Mouse (Mus musculus): Measurements from ENCODE around the gene Kri1. TPM values are rescaled to one million over a fixed set of nuclear protein-coding genes. Genes with fewer than 3 reads are reported as not detected.
A peak's percentile ranks its signal among the peaks of the same experiment; 100 is the strongest.
"Not testable (repeated sequence)": the region's sequence is repeated elsewhere in the genome, so short reads cannot be mapped to it uniquely, and the experiment has no call there.

Kri1 gene
- polyA plus RNA-seq, 1 experiment from 2014 or later = 16.3 TPM

DNA sequence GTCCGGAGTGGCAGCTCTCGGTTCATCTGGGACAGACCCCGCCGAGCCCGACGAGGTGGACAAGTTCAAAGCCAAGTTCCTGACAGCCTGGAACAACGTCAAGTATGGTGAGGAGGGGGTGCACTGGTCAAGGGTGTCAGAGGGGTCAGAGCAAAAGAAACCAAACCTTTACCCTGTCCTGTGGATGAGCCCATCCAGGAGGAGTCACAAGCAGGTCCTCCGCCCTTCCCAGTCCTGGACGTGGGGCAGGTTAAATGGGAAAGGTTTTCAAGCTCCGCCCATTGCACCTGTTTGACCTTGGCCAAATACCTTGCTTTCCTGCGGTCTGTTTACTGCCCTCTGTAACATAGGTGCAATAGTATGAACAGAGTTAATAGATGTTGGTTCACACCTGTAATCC lies 22.2 kb downstream of the Kri1 start:
- peak; percentile 40; the same call in 1 of the 2 replicates for ATAC-seq (ENCODE audit: low FRiP score)
- H3K27ac ChIP-seq = peak overlapping the region; percentile 79; the same call in 1 of the 2 replicates

DNA sequence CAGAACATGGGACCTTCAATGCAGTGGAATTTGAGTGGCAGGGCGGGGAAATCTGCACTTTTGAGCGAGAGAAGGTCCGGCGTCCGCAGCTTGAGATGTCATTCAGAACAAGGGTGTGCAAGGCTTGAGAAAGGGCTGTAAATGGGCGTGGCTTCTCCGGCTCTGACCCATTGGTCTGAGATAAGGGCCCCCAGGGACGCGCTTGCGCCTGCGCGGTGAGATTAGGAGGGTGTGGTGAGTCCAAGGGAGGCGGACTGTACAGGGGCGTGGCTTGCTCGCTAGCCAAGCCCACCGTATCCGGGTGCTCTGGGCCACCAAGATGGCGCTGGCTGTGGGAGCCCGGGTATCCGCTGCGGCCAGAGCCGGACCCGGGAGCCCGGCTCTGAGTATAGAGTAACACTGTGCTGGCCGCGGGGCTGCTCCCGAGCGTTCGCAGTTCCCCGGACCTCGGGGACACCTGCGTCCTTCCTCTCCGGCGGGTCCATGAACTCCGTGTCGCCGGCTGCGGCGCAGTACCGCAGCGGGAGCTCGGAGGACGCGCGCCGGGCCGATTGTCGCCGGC lies 22.7 kb downstream of the Kri1 start, which contains the start of gene Atg4d:
Gene Atg4d (plus strand): TSS at position 294 of the 562 bp plus-strand sequence.
- peak within 1 kb of the TSS; percentile 90 for H3K4me2 ChIP-seq
- ATAC-seq (ENCODE audit: low FRiP score) = peak; percentile 98
- peaks cover 32% of the 10 kb centered on the region for H3K36me3 ChIP-seq
- H3K4me3 ChIP-seq = peak within 1 kb of the TSS; percentile 82
- H3K4me1 ChIP-seq (replicated peaks) = peaks cover 25% of the 10 kb centered on the region
- peaks cover 3% of the 10 kb centered on the region; the same call in 1 of the 2 replicates for H3K27me3 ChIP-seq
- WGBS = under 1% methylated on average over 49 of the region's 49 CpGs
- no peaks in the 10 kb centered on the region for H3K9me3 ChIP-seq
- peak within 1 kb of the TSS; percentile 85 for H3K27ac ChIP-seq
- peak within 1 kb of the TSS; percentile 90 for H3K9ac ChIP-seq

More for the DNA sequence above, 22.2 kb downstream of the Kri1 start:
- 6% methylated on average over 11 of the region's 11 CpGs for WGBS
- peaks cover 25% of the 10 kb centered on the region for H3K4me1 ChIP-seq (replicated peaks)
- peak overlapping the region; percentile 90 for H3K4me2 ChIP-seq
- no peaks in the 10 kb centered on the region for H3K9me3 ChIP-seq
- H3K27me3 ChIP-seq = no peaks in the 10 kb centered on the region
- H3K9ac ChIP-seq = peak overlapping the region; percentile 90
- peak overlapping the region; percentile 82 for H3K4me3 ChIP-seq
- peaks cover 38% of the 10 kb centered on the region for H3K36me3 ChIP-seq

DNA sequence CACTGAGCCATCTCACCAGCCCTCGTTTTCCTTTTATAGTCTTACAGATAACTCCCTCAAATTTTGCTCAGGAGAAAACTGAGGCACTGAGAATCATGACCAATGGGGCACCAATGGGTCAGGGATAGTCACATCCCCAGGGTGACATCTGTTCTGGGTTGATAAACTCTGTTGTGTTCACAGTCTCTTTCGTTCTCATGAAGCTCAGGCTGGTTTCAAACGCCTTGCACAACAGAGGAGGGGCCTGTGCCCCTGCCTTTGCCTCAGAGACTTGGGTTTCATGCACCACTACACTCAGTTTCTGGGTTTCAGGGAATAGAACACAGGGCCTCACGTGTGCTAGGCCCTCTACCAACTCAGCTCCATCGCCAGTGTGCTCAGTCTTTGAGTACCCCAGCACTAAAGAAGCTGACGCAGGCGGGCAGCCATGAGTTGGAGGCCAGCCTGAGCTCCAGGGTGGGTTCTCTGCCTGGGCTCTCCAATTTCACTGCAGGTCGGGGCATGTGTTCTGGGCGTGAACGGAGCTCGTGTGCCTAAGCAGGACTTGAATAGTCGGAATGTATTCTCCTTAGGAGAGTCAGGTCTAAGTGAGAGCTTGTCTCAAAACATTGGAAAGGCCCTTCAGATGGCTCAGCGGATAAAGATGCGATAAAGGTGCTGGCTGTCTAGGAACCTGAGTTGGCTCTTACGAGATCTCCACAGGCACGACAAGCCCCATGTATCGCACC lies 23.3 kb downstream of the Kri1 start:
- WGBS = 19% methylated on average over 17 of the region's 17 CpGs
- Histone ChIP-seq H3K27me3 (peaks cover 6% of the 10 kb centered on the region), H3K9ac (peak overlapping the region; percentile 65), H3K36me3 (peaks cover 27% of the 10 kb centered on the region), H3K4me2 (peak overlapping the region; percentile 90), H3K4me3 (peak overlapping the region; percentile 82), H3K4me1 (replicated peaks) (peaks cover 25% of the 10 kb centered on the region), H3K9me3 (no peaks in the 10 kb centered on the region), H3K27ac (peak overlapping the region; percentile 85)
- ATAC-seq (ENCODE audit: low FRiP score) = peak; percentile 67

DNA sequence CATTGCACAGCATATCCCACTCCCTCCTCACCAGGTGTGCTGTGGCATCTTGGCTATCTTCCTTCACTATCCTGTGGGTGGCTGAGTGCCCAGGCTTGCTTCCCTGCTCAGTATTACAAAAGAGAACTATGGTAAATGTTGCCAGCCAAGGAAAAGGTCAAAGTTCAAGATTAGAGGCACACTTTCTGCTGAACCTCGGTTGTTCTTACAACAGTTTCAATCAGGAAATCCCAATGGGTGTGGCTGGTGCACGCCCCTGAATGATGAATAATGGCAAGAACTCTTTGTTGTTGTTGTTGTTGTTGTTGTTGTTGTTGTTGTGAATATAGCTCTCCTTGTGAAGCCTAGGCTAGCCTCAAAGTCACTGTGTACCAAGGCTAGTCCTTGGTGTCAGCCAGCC lies 25.9 kb downstream of the Kri1 start:
- ATAC-seq (ENCODE audit: low FRiP score) = no peak
- Histone ChIP-seq H3K9ac (no peak overlapping the region), H3K4me1 (replicated peaks) (peaks cover 19% of the 10 kb centered on the region), H3K4me3 (no peak overlapping the region), H3K27ac (no peak overlapping the region), H3K27me3 (peaks cover 9% of the 10 kb centered on the region), H3K4me2 (no peak overlapping the region), H3K9me3 (no peaks in the 10 kb centered on the region), H3K36me3 (peaks cover 4% of the 10 kb centered on the region; the same call in 1 of the 2 replicates)
- WGBS = 67% methylated on average over 2 of the region's 2 CpGs

DNA sequence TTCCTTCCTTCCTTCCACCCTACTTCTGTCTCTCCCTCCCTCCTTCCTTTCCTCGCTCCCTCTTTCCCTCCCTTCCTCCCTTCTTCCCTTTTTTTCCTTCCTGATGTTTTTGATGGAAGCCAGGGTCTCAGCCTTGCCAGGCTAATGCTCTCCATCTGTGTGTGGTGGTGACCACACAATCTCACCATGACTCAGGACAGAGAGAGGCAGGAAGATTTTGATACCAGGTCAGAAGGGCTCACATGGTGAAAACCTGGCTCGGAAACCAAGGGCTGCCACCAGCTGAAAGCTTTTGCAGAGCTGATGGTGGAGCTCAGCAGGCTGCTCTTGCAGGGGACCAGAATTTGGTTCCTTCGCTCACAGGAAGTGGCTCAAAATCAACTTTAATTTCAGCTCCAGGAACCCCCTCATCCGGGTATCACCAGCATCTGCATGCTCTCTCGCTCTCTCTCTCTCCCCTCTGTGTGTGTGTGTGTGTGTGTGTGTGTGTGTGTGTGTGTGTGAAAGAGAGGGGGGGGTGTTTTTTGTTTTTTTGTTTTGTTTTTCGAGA lies 27.2 kb downstream of the Kri1 start:
- no peak for ATAC-seq (ENCODE audit: low FRiP score)
- WGBS = 87% methylated on average over 6 of the region's 6 CpGs
- peaks cover 6% of the 10 kb centered on the region for H3K4me1 ChIP-seq (replicated peaks)
- peaks cover 13% of the 10 kb centered on the region for H3K27me3 ChIP-seq
- H3K9me3 ChIP-seq = no peaks in the 10 kb centered on the region
- no peak overlapping the region for H3K4me2 ChIP-seq
- H3K36me3 ChIP-seq = no peaks in the 10 kb centered on the region
- no peak overlapping the region for H3K27ac ChIP-seq
- H3K9ac ChIP-seq = no peak overlapping the region; the same call in 1 of the 2 replicates
- H3K4me3 ChIP-seq = no peak overlapping the region

DNA sequence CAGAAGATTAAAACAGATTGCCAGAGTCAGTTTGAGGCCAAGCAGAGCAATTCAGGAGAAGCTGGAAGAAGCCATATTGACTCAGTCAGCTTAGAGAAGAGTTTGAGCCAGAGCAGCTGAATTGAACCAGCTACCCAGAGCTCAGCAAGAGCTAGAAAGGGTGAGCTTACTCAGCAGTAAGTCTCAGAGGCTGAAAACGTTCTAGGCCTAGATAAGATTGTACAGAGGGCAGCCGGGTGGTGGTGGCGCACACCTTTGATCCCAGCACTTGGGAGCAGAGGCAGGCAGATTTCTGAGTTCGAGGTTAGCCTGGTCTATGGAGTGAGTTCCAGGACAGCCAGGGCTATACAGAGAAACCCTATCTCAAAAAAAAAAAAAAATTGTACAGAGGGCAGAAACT lies 31.4 kb downstream of the Kri1 start:
- not testable (repeated sequence) for H3K9me3 ChIP-seq; H3K9ac ChIP-seq; ATAC-seq (ENCODE audit: low FRiP score); H3K27ac ChIP-seq; H3K36me3 ChIP-seq; H3K4me3 ChIP-seq; H3K4me2 ChIP-seq; H3K4me1 ChIP-seq (replicated peaks)
- H3K27me3 ChIP-seq = peaks cover 34% of the 10 kb centered on the region
- WGBS = 85% methylated on average over 4 of the region's 4 CpGs

DNA sequence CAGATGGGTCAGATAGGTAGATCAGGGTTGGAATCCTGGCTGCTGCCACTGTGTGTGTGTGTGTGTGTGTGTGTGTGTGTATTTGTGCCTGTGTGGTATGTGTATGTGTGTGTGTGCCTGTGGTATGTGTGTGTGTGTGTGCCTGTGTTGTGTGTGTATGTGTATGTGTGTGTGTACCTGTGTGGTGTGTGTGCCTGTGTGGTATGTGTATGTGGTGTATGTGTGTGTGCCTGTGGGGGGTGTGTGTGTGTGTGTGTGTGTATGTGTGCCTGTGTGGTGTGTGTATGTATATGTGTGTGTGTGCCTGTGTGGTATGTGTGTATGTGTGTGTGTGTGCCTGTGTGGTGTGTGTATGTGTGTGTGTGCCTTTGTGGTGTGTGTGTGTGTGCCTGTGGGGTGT lies 33.1 kb downstream of the Kri1 start:
- 0 out of 2 replicates have a peak, but pooled peaks cover 4% of the 10 kb centered on the region for H3K4me1 ChIP-seq (replicated peaks)
- H3K4me3 ChIP-seq = no peak overlapping the region
- no peak for ATAC-seq (ENCODE audit: low FRiP score)
- no peaks in the 10 kb centered on the region for H3K9me3 ChIP-seq
- peaks cover 46% of the 10 kb centered on the region for H3K27me3 ChIP-seq
- H3K27ac ChIP-seq = no peak overlapping the region
- no peak overlapping the region for H3K9ac ChIP-seq
- H3K36me3 ChIP-seq = no peaks in the 10 kb centered on the region
- H3K4me2 ChIP-seq = no peak overlapping the region

DNA sequence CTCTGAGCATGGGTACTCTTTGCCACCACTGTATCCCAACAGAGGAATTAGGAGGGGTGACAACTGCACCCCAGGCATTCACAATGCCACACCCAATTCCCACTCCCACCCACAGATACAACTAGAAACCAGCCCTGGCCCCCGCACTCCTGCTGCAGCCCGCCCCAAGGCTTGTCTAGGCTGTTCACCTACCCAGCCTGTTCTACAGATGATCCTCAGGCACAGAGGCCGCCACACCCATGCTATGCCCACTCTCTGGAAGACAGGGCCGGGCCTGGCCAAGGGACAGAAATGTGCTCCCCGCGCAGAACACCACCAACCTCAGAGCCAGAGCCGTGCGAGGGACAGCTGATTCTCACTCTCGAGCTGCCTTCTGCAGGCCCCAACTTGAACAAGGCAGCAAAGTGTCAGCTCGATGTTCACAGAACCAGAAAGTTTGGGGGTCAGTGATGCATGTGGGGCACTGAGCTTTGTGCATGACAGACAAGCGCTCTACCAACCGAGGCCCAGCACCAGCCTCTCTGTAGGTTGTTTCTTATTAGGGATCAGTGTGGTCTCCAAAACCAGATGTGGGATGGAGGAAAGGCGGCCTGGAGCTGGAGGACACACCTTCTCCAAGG lies 36.5 kb downstream of the Kri1 start:
- Histone ChIP-seq H3K9me3 (no peaks in the 10 kb centered on the region), H3K4me2 (no peak overlapping the region), H3K9ac (no peak overlapping the region), H3K4me3 (no peak overlapping the region), H3K27me3 (peaks cover 75% of the 10 kb centered on the region), H3K27ac (no peak overlapping the region), H3K4me1 (replicated peaks) (peaks cover 13% of the 10 kb centered on the region), H3K36me3 (no peaks in the 10 kb centered on the region)
- WGBS = 72% methylated on average over 13 of the region's 13 CpGs
- no peak for ATAC-seq (ENCODE audit: low FRiP score)

DNA sequence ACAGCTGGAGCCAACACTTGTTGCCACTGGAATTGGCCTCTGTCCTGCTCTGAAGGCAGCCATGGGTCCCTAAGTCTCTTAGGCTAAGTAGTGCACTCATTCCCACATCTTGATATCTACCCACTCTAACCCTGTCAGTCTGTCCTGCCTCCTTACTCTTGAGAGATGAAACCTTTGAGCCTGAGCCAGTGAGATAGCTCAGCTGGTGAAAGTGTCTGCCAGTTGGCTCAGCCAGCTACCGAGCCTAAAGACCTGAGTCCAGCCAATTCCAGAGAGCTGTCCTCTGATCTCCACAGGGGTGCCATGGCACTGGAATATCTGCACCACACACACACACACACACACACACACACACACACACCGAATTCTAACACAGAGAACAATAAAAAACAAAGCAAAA lies 37.3 kb downstream of the Kri1 start:
- peaks cover 13% of the 10 kb centered on the region for H3K4me1 ChIP-seq (replicated peaks)
- no peak overlapping the region for H3K4me3 ChIP-seq
- no peaks in the 10 kb centered on the region for H3K9me3 ChIP-seq
- no peak for ATAC-seq (ENCODE audit: low FRiP score)
- no peak overlapping the region for H3K4me2 ChIP-seq
- no peak overlapping the region for H3K27ac ChIP-seq
- H3K27me3 ChIP-seq = peaks cover 79% of the 10 kb centered on the region
- no peaks in the 10 kb centered on the region for H3K36me3 ChIP-seq
- WGBS = 57% methylated on average over 2 of the region's 2 CpGs
- H3K9ac ChIP-seq = no peak overlapping the region

DNA sequence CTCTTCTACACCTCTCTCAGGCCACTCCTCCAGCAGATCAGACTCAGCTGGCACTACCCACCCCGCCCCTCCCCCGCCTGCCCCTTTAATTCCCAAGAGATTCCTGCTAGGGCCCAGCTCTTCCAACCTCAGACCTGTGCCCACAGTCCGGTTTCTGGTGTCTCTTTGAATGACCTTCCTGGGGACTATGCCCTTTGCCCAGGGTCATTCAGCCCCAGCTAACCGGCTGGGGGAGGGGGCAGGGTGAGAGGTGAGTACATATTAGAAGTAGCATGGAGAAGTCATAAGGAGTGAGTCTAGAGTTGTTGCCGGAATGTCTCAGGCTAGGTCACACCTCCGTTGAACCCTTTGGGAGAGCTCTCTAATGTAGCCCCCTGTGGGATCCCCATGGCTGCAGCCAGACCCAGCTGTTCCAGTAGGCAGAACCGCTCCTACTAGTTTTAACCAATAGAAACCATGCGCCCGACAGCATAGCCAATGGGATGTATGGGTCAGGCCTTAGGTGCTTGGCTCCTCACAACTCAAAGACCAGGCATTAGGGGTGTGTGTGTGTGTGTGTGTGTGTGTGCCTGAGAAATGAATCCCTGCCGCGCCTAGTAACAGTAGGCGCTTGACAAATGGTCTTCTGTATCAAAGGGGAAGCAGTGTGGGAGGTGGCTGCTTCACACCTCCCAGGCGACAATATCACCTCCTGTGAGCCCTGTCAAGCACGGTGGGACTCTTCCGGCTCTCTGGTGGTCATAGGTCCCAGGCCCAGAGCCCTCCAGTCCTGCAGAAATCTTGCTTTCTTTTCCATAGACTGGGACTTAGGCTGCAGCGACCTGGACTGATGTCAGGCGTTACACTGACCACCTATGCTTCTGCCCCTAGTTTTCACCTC lies 37.9 kb downstream of the Kri1 start:
- no peak for ATAC-seq (ENCODE audit: low FRiP score)
- Histone ChIP-seq H3K9ac (no peak overlapping the region), H3K36me3 (no peaks in the 10 kb centered on the region), H3K4me1 (replicated peaks) (peaks cover 19% of the 10 kb centered on the region), H3K4me3 (no peak overlapping the region), H3K27me3 (peaks cover 85% of the 10 kb centered on the region), H3K27ac (no peak overlapping the region), H3K9me3 (no peaks in the 10 kb centered on the region), H3K4me2 (no peak overlapping the region)
- WGBS = 36% methylated on average over 17 of the region's 17 CpGs

DNA sequence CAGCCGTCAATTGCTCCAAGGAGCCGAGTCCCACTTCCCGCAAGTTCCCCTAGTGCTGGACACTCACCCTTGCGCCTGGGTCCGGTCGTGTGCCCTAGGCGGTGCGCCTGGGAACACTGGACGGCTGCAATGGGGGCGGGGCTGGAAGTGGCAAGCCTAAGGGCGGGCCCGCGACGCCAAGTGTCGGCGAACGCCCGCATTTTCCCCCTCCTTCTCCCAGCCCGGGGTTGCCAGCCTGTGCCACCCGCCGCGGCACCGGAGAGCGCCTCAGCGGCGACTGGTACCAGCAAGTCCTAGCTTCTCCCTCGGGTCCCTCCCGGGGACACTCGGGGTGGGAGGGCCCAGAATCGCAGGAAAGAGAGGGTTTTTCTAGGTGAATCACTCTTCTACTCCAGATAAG lies 39.4 kb downstream of the Kri1 start, which contains the start of gene S1pr5:
Gene S1pr5 (minus strand): TSS at position 118 of the 400 bp plus-strand sequence.
- H3K4me2 ChIP-seq = peak within 1 kb of the TSS; percentile 35
- no peak within 1 kb of the TSS for H3K9ac ChIP-seq
- H3K27me3 ChIP-seq = peaks cover 99% of the 10 kb centered on the region
- no peak for ATAC-seq (ENCODE audit: low FRiP score)
- H3K9me3 ChIP-seq = no peaks in the 10 kb centered on the region
- peaks cover 35% of the 10 kb centered on the region for H3K4me1 ChIP-seq (replicated peaks)
- no peaks in the 10 kb centered on the region for H3K36me3 ChIP-seq
- H3K4me3 ChIP-seq = peak within 1 kb of the TSS; percentile 23
- H3K27ac ChIP-seq = no peak within 1 kb of the TSS
- 2% methylated on average over 29 of the region's 30 CpGs for WGBS

Measured in hindbrain, embryonic 13.5 days (tissue).